Mouse (Mus musculus): ENCODE measurements around the gene Mmp27.

Mmp27 gene

DNA sequence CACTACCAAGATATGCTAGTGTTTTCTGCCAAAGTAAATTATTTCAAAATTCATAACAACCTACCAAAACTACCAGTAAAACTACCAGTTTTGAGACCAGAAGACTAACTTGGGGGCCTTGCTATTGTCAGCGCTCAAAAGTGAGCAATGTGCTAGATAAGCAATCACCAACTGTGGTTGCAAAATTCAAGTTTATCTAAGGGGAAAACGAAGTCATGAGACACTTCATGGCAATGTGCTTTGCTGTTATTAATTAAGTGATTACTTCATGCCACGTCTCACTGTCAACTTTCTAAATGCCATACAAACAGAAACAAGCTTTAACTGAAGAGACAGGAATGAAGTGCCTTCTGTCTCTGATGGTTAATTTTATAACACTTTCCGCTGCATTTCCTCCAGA is at the start of gene Mmp27:
Gene Mmp27 (plus strand): TSS at position 235 of the 400 bp plus-strand sequence.
- peak in 1 of 2 experiments; percentile 56 for DNase-seq (ENCODE audit: inconsistent age in 2 of 2, low spot score in 1 of 2)

DNA sequence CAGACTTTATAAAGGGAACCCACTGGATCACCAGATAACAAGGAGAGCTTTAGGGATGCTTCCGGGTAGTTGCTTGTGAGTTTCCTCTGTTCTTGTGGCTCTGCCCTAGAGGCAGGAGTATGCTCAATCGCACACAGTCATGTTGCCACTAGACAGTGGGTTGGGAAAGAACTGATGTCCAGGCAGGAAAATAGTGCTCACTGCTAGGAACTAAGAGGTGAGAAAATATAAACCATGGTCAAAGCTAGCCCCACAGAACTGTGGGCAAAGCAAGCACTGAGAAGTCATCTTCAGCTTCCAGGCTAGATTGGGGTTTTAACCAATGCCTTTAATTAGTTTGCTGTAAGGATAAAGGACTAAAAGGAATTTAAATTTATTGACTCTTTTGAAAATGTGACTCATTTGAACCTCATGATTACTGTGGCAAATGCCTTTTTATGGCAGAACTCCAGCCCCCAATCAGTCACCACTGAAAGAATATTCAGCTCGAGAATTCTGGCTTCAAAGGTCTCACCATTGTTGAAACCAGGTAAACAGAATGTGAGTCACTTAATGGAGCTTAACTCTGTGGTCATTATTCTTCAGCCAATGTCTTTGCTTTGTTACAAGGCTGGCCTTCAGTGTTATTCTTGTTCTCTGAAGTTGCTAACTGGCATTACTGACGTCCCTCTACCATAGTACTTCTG is 44.8 kb upstream of the Mmp27 start:
- DNase-seq (ENCODE audit: inconsistent age in 2 of 2, low spot score in 1 of 2): peak in 1 of 2 experiments; percentile 55

DNA sequence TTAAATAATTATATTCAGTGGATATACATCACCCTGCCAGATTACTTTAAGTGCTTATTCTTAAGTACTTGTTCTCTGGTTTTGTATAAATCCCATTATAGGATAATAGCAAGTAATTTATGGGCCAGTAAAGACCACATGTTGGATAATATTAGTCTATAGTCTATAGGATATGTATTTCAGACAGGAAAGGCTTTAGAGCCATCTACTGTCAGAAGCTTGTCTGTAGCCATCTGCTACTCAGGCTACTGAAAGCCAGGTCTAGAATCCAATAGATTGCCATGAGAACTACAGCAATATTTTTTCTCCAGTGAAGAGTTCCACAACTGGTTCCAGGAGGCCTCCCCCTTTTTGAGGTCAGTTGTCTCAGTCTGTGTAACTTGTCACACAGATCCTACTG is 28.4 kb upstream of the Mmp27 start:
- no peak for DNase-seq (ENCODE audit: inconsistent age in 2 of 2, low spot score in 1 of 2)

- DNase-seq (ENCODE audit: inconsistent age in 2 of 2, low spot score in 1 of 2): no peak
These were observed 26.2 kb upstream of the Mmp27 start for GRCm38 (mm10) chr9:7544923-7545457.

DNA sequence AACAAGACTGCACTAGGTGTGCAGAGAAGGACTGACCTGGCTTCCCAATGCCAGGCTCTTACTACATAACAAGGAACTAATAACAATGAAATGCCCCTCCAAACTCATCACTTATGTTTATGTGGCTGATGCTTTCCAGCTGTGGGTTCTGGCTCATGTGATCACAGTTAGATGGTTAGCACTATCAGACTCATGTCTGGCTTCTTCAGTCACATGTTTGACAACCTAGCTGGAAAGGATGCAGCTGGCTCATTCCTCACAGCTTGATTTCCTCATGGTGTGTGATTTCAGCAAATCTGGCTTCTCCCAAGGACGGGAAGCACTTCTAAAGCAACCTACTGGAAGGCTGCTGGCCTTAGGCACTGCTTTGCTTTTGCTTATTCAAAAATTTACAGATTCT is 25.7 kb upstream of the Mmp27 start:
- peak in 1 of 2 experiments; percentile 44 for DNase-seq (ENCODE audit: inconsistent age in 2 of 2, low spot score in 1 of 2)

GRCm38 (mm10) chr9:7545920-7546319 is 25.3 kb upstream of the Mmp27 start:
- DNase-seq (ENCODE audit: inconsistent age in 2 of 2, low spot score in 1 of 2): no peak

- peak in 1 of 2 experiments; percentile 28 for DNase-seq (ENCODE audit: inconsistent age in 2 of 2, low spot score in 1 of 2)
These were observed 19.3 kb upstream of the Mmp27 start for GRCm38 (mm10) chr9:7551943-7552342.

- DNase-seq (ENCODE audit: inconsistent age in 2 of 2, low spot score in 1 of 2): no peak
These were observed 17.7 kb upstream of the Mmp27 start for GRCm38 (mm10) chr9:7553536-7553935.

GRCm38 (mm10) chr9:7554382-7554781 is 16.8 kb upstream of the Mmp27 start:
- DNase-seq (ENCODE audit: inconsistent age in 2 of 2, low spot score in 1 of 2): peak; percentile 7 to 65

GRCm38 (mm10) chr9:7558221-7559017 is 12.8 kb upstream of the Mmp27 start, which contains the start of gene Mmp8:
Gene Mmp8, plus strand, starts transcription at chr9:7558456.
- no peak for DNase-seq (ENCODE audit: inconsistent age in 2 of 2, low spot score in 1 of 2)

- DNase-seq (ENCODE audit: inconsistent age in 2 of 2, low spot score in 1 of 2): no peak
These were observed 11.2 kb upstream of the Mmp27 start for GRCm38 (mm10) chr9:7560026-7560425.

GRCm38 (mm10) chr9:7567376-7567775 is 3.8 kb upstream of the Mmp27 start:
- peak; percentile 7 to 78 for DNase-seq (ENCODE audit: inconsistent age in 2 of 2, low spot score in 1 of 2)

- no peak for DNase-seq (ENCODE audit: inconsistent age in 2 of 2, low spot score in 1 of 2)
These were observed 3.3 kb upstream of the Mmp27 start for GRCm38 (mm10) chr9:7567923-7568322.

DNA sequence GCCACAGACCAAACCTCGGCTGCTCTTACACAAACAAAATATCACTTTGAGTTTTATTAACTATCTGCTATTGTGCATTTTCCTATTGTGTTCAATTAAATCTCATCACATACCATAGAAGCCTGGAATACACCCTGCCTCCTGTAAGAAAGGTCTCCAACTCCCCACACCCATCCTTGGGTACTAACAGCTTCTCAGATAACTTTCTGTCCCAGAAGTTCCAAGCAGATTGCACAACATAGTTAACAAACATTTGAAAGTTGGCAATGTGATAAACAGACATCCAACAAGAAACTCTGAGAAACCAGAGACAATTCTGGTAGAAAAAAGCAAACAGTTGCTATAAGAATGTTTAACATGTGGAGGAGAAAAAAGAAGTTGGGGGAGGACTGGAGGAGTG is 711 bp upstream of the Mmp27 start:
- peak in 1 of 2 experiments; percentile 45 for DNase-seq (ENCODE audit: inconsistent age in 2 of 2, low spot score in 1 of 2)

DNA sequence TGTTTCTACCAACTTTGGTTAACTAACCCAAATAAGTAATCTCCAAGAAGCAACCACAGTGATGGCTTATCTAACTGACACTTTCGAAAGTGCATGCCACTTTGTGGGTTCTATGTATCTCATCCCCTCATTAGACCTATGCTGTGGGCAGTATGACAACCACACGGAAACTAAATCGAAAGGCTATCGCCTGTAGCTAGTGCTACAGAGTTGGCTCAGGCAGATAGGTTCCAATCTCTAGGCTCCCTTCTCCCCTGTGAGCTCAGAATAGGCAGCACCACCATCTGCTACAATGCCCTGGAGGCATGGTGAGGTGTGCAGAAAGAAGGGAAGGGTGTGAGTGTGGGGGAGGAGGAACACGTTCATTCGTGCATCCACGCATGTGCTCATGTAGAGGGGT is 992 bp downstream of the Mmp27 start:
- DNase-seq (ENCODE audit: inconsistent age in 2 of 2, low spot score in 1 of 2): no peak

DNA sequence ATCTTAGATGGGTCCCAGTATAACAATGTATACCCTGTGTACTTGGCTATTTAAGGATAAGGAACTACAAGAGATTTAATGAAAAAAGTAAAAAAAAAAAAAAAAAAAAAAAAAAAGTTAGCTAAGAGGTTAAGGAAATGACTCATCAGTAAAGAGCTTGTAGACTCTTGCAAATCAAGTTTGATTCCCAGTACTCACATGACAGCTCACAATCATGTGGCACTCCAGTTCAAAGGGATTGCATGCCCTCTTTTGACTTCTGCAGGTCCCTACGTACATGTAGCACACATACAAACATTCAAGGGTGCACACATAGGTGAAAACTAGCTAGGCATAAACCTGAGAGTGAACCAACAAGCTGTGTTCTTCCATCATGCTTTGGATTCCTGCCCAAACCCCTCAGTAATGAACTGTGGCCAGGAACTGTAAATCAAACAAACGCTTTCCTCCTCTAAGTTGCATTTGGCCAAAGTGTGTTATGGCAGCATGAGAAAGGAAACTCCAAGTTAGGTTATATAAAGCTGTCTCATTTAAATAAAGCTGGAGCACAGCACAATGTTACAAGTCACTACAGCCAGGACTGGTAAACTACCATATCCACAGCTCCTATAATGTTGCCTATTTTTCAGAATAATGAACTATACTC is 1.6 kb downstream of the Mmp27 start:
- peak in 1 of 2 experiments; percentile 48 for DNase-seq (ENCODE audit: inconsistent age in 2 of 2, low spot score in 1 of 2)

GRCm38 (mm10) chr9:7575526-7575925 is 4.3 kb downstream of the Mmp27 start:
- DNase-seq (ENCODE audit: inconsistent age in 2 of 2, low spot score in 1 of 2): no peak

- DNase-seq (ENCODE audit: inconsistent age in 2 of 2, low spot score in 1 of 2): no peak
These were observed 6.2 kb downstream of the Mmp27 start for GRCm38 (mm10) chr9:7577371-7577770.

DNA sequence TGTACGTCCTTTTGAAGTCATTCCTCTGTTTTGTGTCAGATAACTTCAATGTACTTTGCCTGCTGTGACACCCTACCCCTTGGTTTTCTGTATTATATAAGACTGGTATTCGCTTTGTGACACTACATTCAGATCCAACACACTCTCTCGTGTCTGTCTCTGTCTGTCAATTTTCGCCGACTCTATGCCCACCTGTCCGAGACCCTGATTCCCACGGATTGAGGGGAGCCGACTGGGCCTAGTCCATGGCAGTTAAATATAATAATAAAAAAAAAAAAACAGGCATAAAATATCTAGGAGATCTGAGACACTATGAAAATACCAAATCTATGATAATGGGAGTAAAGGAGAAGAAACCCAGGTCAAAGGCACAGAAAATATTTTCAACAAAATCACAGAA is 18.9 kb downstream of the Mmp27 start:
- DNase-seq (ENCODE audit: inconsistent age in 2 of 2, low spot score in 1 of 2): no peak

DNA sequence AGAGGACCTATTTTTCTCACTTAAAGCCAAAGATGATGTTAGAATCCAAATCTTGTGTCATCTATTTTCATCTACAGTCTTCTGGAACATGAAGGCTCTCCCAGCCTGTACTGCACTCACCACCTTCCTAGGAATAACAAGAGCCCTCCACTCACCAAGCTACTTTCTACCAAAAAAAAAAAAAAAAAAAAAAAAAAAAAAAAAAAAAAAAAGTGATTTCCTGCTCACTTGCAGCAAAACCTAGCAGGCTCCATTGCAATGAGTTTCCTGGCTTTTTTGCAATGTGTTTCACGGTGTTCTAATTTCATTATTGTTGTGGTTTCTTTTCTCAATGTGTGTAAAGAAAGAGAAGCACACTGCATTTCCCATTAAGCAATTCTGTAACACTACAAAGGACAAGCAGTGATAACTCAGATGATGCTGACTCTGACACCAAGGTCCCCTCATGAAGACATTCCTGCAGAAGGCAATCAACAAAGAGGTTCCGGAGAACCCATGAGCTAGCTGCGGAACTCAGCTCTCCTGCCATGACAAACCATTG is 22.1 kb downstream of the Mmp27 start:
- DNase-seq (ENCODE audit: inconsistent age in 2 of 2, low spot score in 1 of 2): no peak

GRCm38 (mm10) chr9:7594816-7595540 is 23.8 kb downstream of the Mmp27 start:
- peak; percentile 87 to 95 for DNase-seq (ENCODE audit: inconsistent age in 2 of 2, low spot score in 1 of 2)
